Mouse (Mus musculus) left cerebral cortex, postnatal 36 days (tissue): ENCODE results near the gene Nppa. TPM values are rescaled to one million over a fixed set of nuclear protein-coding genes. Genes with fewer than 3 reads are reported as not detected.

Source experiments
- DNase-seq, 2 experiments: peaks; one replicate each; pipeline ENCODE4 v3.0.0; 2021 to 2022; ENCODE audit warnings: low spot score in 2 of 2, mixed read lengths in 1 of 2
- intact Hi-C: fragments of 180-260 bp; cut with DNase I; formaldehyde crosslinking; loops from one replicate; pipeline ENCODE4 v1.15.1; 2025
- total RNA-seq, 2 experiments: library from RNA; stranded (reverse); gene quantifications; 2 replicates each; pipeline ENCODE4 v1.2.3; 2021

The Nppa gene
- not detected for total RNA-seq

GRCm38 (mm10) chr4:148000202-148000772 is at the start of gene Nppa:
Nppa (plus strand) TSS chr4:148000722.
- intact Hi-C loops = no loop called here

GRCm38 (mm10) chr4:147953590-147953989 is 46.9 kb upstream of the Nppa start:
- DNase-seq = no peak
- intact Hi-C loops = loop anchor here (2.0 kb wide), 1 partner anchor 55 kb away; no protein-coding TSS in a partner anchor

More at GRCm38 (mm10) chr4:148000202-148000772, at the start of gene Nppa:
- DNase-seq = no peak

- intact Hi-C loops = no loop called here
- no peak for DNase-seq
Measured at GRCm38 (mm10) chr4:147957141-147957540, 43.4 kb upstream of the Nppa start.

- peak; percentile 28 to 45 for DNase-seq
- intact Hi-C loops = no loop called here
Measured at GRCm38 (mm10) chr4:147959881-147960831, 40.4 kb upstream of the Nppa start.

GRCm38 (mm10) chr4:147962781-147963180 is 37.7 kb upstream of the Nppa start:
- DNase-seq = no peak
- intact Hi-C loops = no loop called here

GRCm38 (mm10) chr4:147963623-147964022 is 36.9 kb upstream of the Nppa start:
- no peak for DNase-seq
- intact Hi-C loops = no loop called here

GRCm38 (mm10) chr4:147965712-147966111 is 34.8 kb upstream of the Nppa start:
- intact Hi-C loops = no loop called here
- DNase-seq = no peak

GRCm38 (mm10) chr4:147968816-147969215 is 31.7 kb upstream of the Nppa start:
- no peak for DNase-seq
- intact Hi-C loops = no loop called here

- intact Hi-C loops = no loop called here
- DNase-seq = no peak
Measured at GRCm38 (mm10) chr4:147969337-147969736, 31.2 kb upstream of the Nppa start.

GRCm38 (mm10) chr4:147976237-147976636 is 24.3 kb upstream of the Nppa start:
- DNase-seq = no peak
- intact Hi-C loops = no loop called here

- no peak for DNase-seq
Measured at GRCm38 (mm10) chr4:147977726-147978125, 22.8 kb upstream of the Nppa start.

GRCm38 (mm10) chr4:147978391-147978790 is 22.1 kb upstream of the Nppa start:
- no peak for DNase-seq
- intact Hi-C loops = no loop called here

More at GRCm38 (mm10) chr4:147977726-147978125, 22.8 kb upstream of the Nppa start:
- intact Hi-C loops = no loop called here

- intact Hi-C loops = no loop called here
- no peak for DNase-seq
Measured at GRCm38 (mm10) chr4:147979441-147979860, 21.1 kb upstream of the Nppa start.

- intact Hi-C loops = no loop called here
- DNase-seq = no peak
Measured at GRCm38 (mm10) chr4:147985205-147986132, 15.1 kb upstream of the Nppa start, which contains the start of gene Nppb. Nppb (plus strand) TSS chr4:147985788.

GRCm38 (mm10) chr4:147993571-147994095 is 6.9 kb upstream of the Nppa start:
- intact Hi-C loops = no loop called here
- DNase-seq = no peak

- DNase-seq = no peak
- intact Hi-C loops = no loop called here
Measured at GRCm38 (mm10) chr4:147995311-147995710, 5.2 kb upstream of the Nppa start.

GRCm38 (mm10) chr4:148001013-148001789 is 679 bp downstream of the Nppa start:
- no peak for DNase-seq
- intact Hi-C loops = no loop called here

- DNase-seq = no peak
- intact Hi-C loops = no loop called here
Measured at GRCm38 (mm10) chr4:148001866-148002265, 1.3 kb downstream of the Nppa start.

GRCm38 (mm10) chr4:148004361-148004760 is 3.8 kb downstream of the Nppa start:
- intact Hi-C loops = no loop called here
- DNase-seq = no peak
